Mouse (Mus musculus) heart, postnatal 0 days (tissue): ENCODE results near the gene Nodal.

Experiments
- CTCF ChIP-seq: IDR thresholded peaks from 2 replicates; pipeline ENCODE4 v1.5.1; 2016; ENCODE audit warnings: antibody characterized with exemption, control low read depth, low read depth
- EP300 ChIP-seq: IDR thresholded peaks from 2 replicates; pipeline ENCODE4 v1.6.1; 2016; ENCODE audit warnings: antibody characterized with exemption, low read depth

GRCm38 (mm10) chr10:61389020-61389419, 28.8 kb upstream of the Nodal start:
- TF ChIP-seq CTCF (no peak), EP300 (no peak)
